Mouse (Mus musculus): ENCODE results near the gene Ano2.

- no peak for TF ChIP-seq POLR2A (IDR thresholded peaks at IDR 0.05; ENCODE audit: low read depth, low read length)
- TF ChIP-seq EP300 (IDR thresholded peaks at IDR 0.05; ENCODE audit: low read length) = no peak
- TF ChIP-seq CTCF (conservative IDR thresholded peaks at IDR 0.05 in 1 of 2, IDR thresholded peaks at IDR 0.05 in 1 of 2; ENCODE audit: low read depth in 2 of 2, low read length in 2 of 2) = no peak
- no peak for TF ChIP-seq ELF1 (IDR thresholded peaks at IDR 0.05; ENCODE audit: low read depth, low read length)
- no peak for TF ChIP-seq RAD21 (IDR thresholded peaks at IDR 0.05; ENCODE audit: low read depth, low read length)
- TF ChIP-seq USF2 (conservative IDR thresholded peaks at IDR 0.05; ENCODE audit: low read depth, low read length) = no peak
- TF ChIP-seq MAX (IDR thresholded peaks at IDR 0.05; ENCODE audit: low read length) = no peak
- TF ChIP-seq NRF1 (IDR thresholded peaks at IDR 0.05; ENCODE audit: low read depth, low read length) = no peak
- TF ChIP-seq JUND (conservative IDR thresholded peaks at IDR 0.05; ENCODE audit: low read depth, low read length) = no peak
- no peak for TF ChIP-seq TCF12 (IDR thresholded peaks at IDR 0.05; ENCODE audit: low read depth, low read length)
- no peak for TF ChIP-seq MAFK (IDR thresholded peaks at IDR 0.05; ENCODE audit: insufficient replicate concordance, low read length)
Observed at GRCm38 (mm10) chr6:125656921-125657320, 33.3 kb upstream of the Ano2 start.
